Mouse (Mus musculus) layer of hippocampus, adult 9-10 months (tissue): Measurements from ENCODE around the gene Iqgap2.

Experiments used
- DNase-seq: peaks from one replicate; pipeline ENCODE4 v3.0.0; 2022; ENCODE audit warnings: low spot score

Iqgap2 gene

GRCm38 (mm10) chr13:95583237-95584189, 308.2 kb downstream of the Iqgap2 start:
- DNase-seq, result no peak

- no peak for DNase-seq
Observed at GRCm38 (mm10) chr13:95581850-95582249, 309.9 kb downstream of the Iqgap2 start.

GRCm38 (mm10) chr13:95578016-95578697, 313.6 kb downstream of the Iqgap2 start:
- no peak for DNase-seq
